In the genomic region with DNA sequence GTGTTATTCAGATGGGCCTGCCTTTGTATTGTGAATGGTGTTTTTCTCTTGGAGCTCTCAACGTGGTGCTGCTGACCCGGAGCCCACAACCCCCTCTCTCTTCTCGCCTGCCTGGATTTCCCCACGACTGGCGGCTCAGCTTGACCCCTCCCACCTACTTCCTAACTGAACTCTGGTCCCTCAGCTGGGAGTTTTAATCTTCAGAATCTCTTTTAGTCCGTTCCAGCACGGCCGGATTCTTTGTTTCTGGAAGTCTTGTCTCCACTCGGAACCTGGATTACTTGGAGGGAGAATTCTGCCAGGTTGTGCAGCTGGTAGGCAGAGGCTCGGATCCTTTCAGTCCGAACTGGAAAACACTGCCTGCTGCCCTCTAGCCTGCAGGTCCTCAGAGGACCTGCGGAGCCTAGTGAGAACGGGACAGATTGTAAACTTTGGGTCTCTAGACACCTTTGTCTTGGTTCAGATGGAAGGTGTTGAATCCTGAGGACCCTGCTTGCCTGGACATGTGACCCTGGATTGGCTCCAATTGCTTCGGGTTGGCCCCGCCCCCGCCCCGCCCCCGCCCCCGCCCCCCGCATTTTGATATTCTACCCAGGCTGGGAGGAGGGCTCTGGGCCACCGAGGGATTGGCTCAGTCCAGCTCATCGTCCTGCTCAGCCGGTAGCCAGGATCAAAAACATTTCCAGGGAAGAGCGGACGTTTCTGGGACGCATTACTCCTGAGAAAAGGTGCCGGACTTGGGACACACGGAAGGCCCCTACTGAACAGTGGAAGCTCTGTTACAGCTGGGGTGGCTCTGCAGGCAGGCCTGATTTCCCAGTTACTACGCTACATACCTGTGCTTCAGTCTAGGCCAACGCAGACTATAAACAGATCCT, we compare ENCODE assay signal across 8 mouse cellular contexts. TPM values are rescaled to one million over a fixed set of nuclear protein-coding genes. Genes with fewer than 3 reads are reported as not detected.
DNase-seq lines count a peak whose midpoint lies in the region; ATAC-seq and TF ChIP-seq lines count a peak whose summit lies in the region.

Gene Cyp4f17, plus strand, starts transcription at position 200 of the 878 bp plus-strand sequence.

- peak within 1 kb of the TSS; percentile 46; the same call in 1 of the 2 replicates for H3K9ac ChIP-seq in lung, postnatal 0 days (replicated peaks; ENCODE audit: low read depth)

- TF ChIP-seq CTCF in thymus, adult 2 months (IDR thresholded peaks at IDR 0.05; ENCODE audit: borderline replicate concordance, control insufficient read depth, extremely low read depth, insufficient read depth, low read length, poor library complexity) = no peak
- TF ChIP-seq CTCF in lung, postnatal 0 days (IDR thresholded peaks at IDR 0.05) = no peak

- 3% methylated on average over 30 of the region's 30 CpGs for WGBS in thymus, adult 2 months
- 2% methylated on average over 30 of the region's 30 CpGs for WGBS in lung, postnatal 0 days

- peaks cover 12% of the 10 kb centered on the region for H3K4me1 ChIP-seq in thymus, adult 2 months (replicated peaks; ENCODE audit: control insufficient read depth, insufficient read depth, low read length)
- no peaks in the 10 kb centered on the region for H3K4me1 ChIP-seq in lung, postnatal 0 days (ENCODE audit: insufficient read depth, low read depth, low read length)

- no peak for DNase-seq in thymus, adult 2 months
- DNase-seq in thymus, adult 18-20 months = no peak
- peak; percentile 46 for DNase-seq in embryo, embryonic 11.5 days (ENCODE audit: low read depth, low spot score)
- DNase-seq in heart, adult 9 months (ENCODE audit: low spot score in 2 of 2) = peak; percentile 35 to 36
- DNase-seq in kidney, adult 8-10 months = peak; percentile 53 to 62
- peak; percentile 55 for DNase-seq in lung, postnatal 0 days (ENCODE audit: low spot score)
- peak; percentile 23 for DNase-seq in ovary, postnatal 14 days (ENCODE audit: low spot score)
- no peak for DNase-seq in spleen, postnatal 10 days (ENCODE audit: low spot score in 2 of 2)

- no peaks in the 10 kb centered on the region for H3K36me3 ChIP-seq in thymus, adult 2 months (ENCODE audit: control insufficient read depth, insufficient read depth, low read length)
- H3K36me3 ChIP-seq in lung, postnatal 0 days (ENCODE audit: insufficient read depth, low read length) = no peaks in the 10 kb centered on the region

- no peak for TF ChIP-seq POLR2A in thymus, adult 2 months (IDR thresholded peaks at IDR 0.05; ENCODE audit: control insufficient read depth, extremely low read depth, insufficient read depth, low read length, poor library complexity)

- H3K9me3 ChIP-seq in lung, postnatal 0 days (ENCODE audit: low read length) = no peaks in the 10 kb centered on the region

- H3K27ac ChIP-seq in thymus, adult 2 months (ENCODE audit: control insufficient read depth, insufficient read depth, low read length) = no peak within 1 kb of the TSS
- H3K27ac ChIP-seq in lung, postnatal 0 days (ENCODE audit: low read length) = peak within 1 kb of the TSS; percentile 26; the same call in 1 of the 2 replicates

- H3K4me2 ChIP-seq in lung, postnatal 0 days (replicated peaks; ENCODE audit: low read depth, low read length) = peak within 1 kb of the TSS; percentile 94

- H3K27me3 ChIP-seq in thymus, adult 2 months (ENCODE audit: control insufficient read depth, insufficient read depth, low read length) = no peaks in the 10 kb centered on the region
- H3K27me3 ChIP-seq in lung, postnatal 0 days (replicated peaks; ENCODE audit: insufficient read depth, low read length) = no peaks in the 10 kb centered on the region

- peak within 1 kb of the TSS; percentile 48 for H3K4me3 ChIP-seq in thymus, adult 2 months (ENCODE audit: control insufficient read depth, insufficient read depth, low read length)
- H3K4me3 ChIP-seq in lung, postnatal 0 days (ENCODE audit: low read depth, low read length) = peak within 1 kb of the TSS; percentile 50

- peak; percentile 91 for ATAC-seq in lung, postnatal 0 days

- no peak for TF ChIP-seq EP300 in lung, postnatal 0 days (IDR thresholded peaks at IDR 0.05)

RNA-seq across cellular contexts. Expression of gene Cyp4f17, which starts in this region (rescaled TPM):
- polyA plus RNA-seq in thymus, adult 2 months (2012; rRNA removed) = 4.8 and 4.9 TPM in 2 replicates
- polyA plus RNA-seq in lung, postnatal 0 days (2015; fragmentation: Nextera tagmentation; extraction: Ambion mirVana) = 5.0 and 5.2 TPM in 2 replicates

Comparison
In these comparisons a context has a peak if more than half of its experiments do, and no peak if none do; other contexts are left out.
1. DNase-seq: peak in embryo, embryonic 11.5 days (single experiment), heart, adult 9 months (2 of 2), kidney, adult 8-10 months (2 of 2), lung, postnatal 0 days (single experiment) and ovary, postnatal 14 days (single experiment); none in thymus, adult 2 months (single experiment), thymus, adult 18-20 months (0 of 2) and spleen, postnatal 10 days (0 of 2).